Mouse (Mus musculus) retina, embryonic 14.5 days (tissue): Measurements from ENCODE around the gene Tekt5.

Experiments
- DNase-seq: peaks from one replicate; pipeline ENCODE4 v3.0.0-alpha.2; 2015; ENCODE audit warnings: low spot score

Gene Tekt5

DNA sequence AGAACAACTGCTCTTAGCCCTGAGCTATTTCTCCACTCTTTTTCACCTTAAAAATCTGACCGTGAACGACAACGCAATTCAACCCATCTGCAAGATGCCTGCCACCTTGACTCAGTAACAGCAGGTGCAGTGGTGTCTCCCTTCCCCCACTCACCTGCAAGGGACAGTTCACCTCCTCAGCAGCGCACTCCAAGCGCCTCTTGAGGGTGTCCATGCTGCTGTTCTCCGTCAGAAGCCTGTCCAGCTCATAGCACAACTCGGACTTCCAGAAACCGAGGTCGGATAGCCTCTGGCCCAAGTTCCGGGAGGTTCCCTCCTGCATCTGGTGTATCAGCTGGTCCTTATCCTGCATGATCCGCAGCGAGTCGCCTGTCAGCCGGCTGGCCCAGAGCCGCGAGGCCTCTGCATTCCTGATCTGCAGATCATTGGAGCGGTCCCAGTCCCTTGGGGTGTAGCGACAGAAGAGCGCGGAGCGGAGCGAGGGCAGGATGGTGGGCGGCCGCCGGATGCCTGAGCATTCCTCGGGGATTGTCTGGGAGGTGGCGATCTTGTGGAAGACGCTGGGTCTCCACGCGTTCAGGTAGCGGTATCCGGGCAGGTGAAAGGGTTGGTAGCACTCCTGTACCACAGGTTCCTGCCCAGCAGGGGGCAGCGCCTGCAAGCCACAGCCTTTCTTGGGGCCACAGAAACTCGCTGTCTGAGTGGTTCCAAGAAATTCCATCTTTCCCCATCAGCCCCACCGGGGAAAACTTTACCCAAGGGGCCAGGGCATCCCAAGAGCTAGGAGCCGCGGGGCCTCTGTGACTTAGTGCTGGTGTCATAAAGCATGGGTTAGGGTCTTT, at the start of gene Tekt5:
Tekt5 (minus strand) TSS at position 792 of the 842 bp plus-strand sequence.
- DNase-seq, result peak; percentile 49

DNA sequence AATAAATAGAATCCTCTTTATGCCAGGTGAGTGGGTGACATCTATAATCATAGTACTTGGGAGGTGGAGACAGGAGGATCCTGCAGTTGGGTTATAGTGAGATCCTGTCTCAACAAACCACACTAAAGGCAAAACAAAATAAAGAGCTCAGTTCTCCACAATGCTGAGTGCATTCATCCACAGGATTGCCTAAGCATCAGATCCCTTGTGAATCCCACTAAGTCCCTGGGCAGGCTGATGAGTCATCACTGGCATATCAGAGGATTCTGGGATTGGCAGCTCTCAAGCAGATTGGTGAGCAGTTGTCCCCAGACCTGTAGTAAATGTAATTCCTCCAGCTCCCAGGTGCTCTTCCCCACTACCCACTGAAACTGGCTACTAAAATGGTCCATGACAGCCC, 48.4 kb upstream of the Tekt5 start:
- DNase-seq, result no peak

DNA sequence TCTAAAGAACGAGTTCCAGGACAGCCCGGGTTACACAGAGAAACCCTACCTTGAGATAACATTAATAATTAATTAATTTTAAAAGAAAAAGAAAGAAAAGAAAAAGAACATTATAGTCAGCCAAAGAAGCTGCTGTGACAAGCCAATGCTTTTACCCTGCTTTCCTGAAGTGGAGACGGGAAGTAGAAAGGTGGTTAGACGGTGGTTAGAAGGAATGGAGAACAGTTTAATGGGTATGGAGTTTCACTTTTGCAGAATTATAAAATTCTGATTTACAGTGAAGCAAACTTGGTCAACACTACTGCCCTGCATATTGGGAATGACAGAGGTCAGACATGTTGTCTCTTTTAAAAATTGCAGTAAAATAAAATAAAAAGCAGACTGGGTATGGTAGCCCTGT, 46.5 kb upstream of the Tekt5 start:
- no peak for DNase-seq

DNA sequence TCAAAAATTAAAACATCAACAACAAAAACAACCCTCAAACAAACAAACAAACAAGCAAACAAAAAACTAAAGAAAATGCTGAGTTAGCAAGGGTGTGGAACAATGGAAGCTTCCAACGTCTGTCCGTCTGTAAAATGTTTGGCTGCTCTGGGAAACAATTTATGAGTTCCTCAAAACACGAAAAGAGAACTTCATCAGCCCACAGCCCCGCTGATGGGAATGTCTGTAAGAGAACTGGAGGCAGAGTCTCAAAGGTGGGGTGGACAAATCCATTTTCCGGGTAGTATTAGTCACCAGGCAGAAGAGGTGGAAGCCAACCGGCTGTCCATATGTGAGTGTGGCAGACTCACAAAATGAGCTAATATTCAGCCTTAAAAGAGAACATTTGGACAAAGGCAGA, 46.0 kb upstream of the Tekt5 start:
- DNase-seq, result no peak

DNA sequence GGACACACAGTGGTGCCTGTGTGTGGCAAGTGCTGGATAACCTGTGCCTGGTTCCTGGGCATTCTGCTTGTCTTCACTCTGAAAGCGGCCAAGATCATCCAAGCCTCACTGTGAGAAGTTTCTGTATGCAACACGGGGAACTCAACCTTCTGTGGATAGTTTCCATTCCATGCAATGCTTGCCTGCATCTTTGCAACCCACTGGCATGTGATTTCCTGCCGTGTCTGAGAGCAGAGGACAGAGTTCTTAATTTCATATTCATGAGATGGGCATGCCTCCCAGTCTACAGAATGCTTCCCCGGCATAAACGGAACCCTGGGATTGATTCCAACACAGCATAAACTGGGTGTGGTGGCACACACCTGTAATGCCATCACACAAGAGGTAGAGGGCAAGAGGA, 42.8 kb upstream of the Tekt5 start:
- DNase-seq, result no peak

DNA sequence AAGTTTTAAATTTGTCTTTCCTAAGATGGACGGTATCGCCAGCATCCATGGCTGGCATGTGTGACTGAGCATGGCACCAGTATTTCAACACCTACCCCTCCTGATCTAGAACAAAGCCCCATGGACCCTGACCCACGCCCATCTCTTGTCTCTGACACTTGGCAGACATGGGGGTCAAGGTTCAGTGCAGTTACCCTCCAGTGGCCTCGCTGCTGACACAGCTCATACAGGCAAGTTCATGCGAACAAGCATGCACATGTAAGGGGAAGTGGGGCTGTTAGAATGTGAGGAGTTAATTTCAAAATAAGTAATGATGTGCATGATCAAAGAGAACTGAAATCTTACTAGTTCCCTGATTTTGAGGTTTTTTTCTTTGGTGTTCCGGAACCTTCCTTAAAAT, 40.9 kb upstream of the Tekt5 start:
- DNase-seq, result no peak

DNA sequence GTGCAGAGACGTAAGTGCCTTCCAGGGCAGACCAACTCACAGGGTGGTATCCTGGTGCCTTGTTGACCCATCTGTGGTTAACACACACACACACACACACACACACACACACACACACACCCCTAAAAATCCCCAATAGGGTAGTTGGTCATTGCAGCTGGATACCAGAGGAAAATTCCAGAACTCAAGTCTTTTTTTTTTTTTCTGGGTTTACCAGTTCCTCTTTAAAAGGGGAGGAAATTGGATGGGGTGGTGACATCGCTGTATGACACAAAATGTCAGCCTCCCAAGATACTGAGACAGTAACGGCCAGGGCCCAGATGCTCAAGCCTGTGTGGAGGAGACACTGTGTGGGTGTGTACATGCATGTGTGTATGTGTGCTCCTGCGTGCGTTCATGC, 38.1 kb upstream of the Tekt5 start:
- DNase-seq, result no peak

DNA sequence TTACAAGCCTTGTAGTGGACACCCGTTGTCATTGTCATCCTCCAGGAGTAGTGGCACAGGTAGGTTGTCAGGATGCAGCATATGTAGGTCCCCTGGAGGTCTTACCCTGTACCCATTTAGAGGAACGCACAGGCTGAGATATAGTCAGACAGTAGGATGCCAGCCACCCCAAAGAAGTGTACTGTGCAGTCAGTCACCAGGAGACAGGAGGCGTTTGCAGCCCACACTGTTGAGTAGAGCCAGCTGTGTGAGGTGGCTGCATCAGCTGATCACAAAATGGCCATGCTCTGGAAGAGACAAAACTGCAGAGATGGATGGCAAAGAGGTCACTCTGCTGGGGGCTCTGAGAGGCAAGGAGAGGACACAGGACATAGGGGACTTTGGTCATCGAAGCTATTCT, 37.1 kb upstream of the Tekt5 start:
- DNase-seq, result no peak

DNA sequence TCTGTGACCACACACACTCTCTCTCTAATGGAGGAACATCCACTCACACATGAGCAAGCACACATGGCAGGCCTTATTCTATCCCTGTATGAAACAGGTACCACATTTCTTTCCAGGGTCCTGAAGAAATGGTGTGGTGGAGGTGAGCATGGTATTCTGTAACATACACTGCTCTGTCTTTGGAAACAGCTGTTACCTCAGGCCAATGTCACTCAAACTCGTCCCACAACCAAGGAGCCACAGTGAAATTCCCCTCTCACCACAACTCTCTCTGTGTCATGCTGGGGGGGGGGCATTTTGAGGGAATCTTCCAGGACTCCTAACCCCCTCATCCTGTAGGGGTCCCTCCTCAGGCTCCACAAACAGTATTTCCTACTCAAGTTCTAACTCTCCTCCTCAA, 36.6 kb upstream of the Tekt5 start:
- DNase-seq, result no peak

DNA sequence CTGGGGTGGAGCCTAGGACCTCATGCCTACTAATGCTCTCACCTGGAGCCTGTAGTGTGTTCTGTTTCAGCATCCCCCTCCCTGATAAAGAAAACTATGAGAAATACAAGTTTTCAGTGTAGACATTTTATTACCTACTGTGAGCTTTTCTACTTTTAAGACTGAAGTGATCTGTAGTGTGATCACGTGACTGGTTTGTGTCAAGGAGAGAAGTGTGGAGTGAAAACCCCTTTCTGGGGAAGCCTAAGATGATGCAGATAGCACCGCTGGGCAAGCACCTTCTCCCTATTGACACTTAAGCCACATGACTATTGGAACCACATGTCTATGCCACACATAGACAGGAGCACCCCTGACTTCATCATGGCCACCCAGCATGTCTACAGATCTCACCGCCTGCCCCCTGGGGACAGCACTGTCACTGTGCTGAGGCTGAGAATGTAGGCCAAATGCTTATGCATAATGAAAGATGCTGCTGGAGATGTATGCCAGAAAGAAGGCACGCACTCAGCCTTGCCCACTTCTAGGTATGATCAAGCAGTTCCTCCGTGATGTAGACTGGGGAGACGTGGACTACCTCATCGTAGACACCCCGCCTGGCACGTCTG, 25.3 kb upstream of the Tekt5 start:
- DNase-seq, result no peak

DNA sequence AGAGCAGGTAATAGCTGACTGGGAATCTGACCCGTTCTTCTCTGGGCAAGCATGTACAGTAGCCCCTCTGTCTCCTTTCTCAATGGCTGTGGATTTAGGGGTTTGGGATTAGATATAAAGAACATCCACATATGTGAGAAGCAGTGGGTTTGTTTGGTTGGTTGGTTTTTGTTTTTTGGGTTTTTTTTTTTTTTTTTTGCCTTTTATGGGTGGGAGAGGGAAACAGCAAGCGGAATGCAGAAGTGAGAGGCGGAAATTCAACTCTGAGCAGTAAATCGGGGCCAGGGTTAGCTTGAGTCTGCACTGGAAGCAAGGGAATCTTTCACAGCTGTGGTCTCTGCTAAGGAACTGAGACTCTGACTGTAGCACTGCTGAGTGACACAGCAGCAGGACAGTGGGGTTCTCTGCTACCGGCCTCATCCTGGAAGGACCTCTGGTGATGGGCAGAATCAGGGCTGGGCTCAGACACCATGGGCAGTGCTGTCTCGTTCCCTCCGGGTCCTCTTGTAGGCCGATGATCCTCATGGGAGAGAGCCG, 22.5 kb upstream of the Tekt5 start:
- DNase-seq, result no peak

DNA sequence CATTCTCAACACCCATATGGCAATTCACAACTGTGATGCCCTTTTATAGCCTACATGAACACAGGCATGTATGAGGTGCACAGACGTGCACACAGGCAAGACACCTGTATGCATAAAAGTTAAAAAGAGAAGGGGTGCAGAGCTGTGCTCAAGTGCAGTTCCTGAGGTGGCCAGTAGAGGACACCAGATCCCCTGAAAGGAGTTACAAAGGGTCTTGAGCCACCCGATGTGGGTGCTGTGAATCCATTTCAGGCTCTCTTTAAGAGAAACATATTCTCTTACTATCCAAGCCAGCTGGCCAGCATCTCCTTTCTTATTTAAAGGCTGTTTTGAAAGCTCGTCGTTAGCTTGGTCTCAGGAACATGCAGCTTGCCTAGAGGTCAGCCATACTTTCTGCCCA, 21.6 kb upstream of the Tekt5 start:
- peak; percentile 11 for DNase-seq

DNA sequence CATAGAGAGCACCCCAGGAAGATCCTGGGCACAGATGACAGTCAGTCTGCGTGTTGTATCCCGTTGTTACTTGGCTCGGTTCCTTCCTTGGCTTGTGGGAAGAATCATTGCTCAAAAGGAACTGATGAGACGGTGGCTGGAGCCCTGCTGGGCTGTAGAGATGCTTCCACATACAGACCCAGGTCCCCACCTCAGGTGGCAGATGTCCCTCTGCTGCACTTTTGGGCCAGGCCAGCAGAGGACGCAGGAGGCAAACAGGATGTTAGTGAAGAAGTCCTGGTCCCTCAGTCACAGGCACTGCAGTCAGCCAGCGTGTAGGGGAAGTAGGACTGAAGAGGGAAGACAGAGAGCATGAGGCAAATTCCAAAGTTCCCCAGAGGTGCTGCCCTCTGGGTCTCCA, 20.7 kb upstream of the Tekt5 start:
- no peak for DNase-seq

DNA sequence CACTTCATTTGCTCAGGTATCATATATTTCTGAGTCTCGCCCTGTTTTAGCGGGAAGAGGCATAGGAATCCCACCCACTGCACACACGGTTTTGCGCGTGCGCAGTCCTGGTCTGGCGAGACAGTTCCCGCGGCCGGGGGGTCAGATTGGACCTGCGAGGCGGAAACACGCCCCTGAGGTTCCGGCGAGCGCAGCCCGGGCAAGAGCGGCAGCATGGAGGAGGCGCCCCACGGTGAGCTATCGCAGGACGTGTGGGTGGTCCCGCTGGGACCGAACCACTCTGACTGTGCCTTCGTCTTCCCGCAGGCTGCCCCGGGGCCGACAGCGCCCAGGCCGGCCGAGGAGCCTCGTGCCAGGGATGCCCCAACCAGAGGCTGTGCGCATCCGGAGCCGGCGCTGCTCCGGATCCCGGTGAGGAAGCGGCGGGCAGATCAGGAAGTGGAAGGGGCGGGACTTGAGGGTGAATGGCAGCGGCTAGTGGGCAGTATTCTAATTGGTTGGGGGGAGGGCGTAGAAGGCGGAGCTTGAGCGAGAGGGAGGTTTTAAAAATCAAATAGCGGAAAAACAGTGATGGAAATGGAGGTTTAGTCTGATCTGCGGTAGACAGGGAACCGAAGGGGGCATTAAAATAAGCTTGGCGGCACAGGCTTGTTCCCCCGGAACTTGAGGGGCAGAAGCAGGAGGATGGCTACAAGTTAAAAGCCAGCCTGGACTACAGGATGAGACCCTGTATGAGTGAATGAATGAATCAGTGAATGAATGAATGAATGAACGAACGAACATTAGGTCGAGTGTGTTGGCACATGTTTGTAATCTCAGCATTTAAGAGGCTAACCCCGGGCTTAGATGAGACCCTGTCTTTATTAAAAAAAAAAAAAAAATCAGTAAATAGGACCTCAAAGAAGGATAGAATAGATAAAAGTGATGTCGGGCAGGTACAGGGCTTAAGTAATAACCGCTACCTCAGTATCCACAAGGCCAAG, 16.8 kb upstream of the Tekt5 start, which contains the start of gene Nubp1:
Nubp1 (plus strand) TSS at position 185 of the 983 bp plus-strand sequence.
- DNase-seq, result peak; percentile 93

DNA sequence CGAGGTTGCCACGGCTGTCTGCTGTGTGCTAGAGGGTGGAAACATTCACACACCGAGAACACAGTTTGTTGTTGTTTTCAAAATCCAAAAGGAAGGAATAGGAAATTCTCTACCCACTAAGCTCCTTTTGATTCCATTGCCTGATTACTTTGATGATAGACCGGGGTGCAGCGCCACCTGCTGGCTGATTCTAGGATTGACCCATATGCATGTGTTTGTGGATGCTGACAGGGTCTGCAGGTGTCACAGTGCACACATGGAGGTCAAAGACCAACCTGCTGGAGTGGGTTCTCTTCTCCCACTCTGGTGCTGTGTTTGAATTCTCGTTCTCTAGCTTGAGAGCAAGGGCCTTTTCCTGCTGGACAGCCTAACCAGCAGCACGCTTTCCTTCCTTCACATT, 3.9 kb upstream of the Tekt5 start:
- peak; percentile 92 for DNase-seq

DNA sequence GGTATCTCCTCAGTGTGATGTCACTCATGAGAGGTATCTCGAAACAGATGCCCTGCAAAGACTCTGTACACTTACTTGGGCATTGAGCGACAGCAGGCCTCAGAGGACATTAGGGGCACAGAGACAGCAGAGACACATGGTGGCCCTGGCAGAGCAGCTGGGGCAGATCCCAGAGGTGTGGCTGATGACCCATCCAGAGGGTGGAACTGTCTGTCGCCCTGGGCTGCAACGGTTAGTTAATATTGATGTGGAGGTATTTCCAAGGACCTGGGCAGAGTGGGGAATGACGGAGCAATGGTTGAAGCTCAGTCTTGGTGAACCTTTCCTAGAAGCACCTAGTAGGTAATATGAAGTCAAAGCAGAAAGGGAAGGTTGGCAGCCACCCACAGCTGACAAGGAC, 3.5 kb upstream of the Tekt5 start:
- no peak for DNase-seq

DNA sequence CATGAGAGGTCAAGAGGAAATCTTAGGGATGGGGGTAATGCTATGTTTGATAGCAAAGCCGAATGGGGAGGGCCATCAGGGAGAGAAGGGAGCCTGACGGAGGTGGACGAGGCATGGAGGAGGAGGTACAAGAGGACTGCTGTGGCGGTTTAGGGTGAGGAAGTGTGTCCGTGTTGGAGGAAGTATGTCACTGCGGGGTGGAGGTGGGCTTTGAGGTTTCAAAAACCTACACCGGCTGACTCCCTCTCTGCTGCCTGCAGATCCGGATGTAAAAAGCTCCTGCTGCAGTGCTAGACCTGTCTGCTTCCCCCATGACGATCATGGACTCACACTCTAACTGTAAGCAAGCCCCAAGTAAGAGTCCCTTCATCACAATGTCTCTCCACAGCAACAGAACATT, 2.7 kb downstream of the Tekt5 start:
- DNase-seq, result no peak

DNA sequence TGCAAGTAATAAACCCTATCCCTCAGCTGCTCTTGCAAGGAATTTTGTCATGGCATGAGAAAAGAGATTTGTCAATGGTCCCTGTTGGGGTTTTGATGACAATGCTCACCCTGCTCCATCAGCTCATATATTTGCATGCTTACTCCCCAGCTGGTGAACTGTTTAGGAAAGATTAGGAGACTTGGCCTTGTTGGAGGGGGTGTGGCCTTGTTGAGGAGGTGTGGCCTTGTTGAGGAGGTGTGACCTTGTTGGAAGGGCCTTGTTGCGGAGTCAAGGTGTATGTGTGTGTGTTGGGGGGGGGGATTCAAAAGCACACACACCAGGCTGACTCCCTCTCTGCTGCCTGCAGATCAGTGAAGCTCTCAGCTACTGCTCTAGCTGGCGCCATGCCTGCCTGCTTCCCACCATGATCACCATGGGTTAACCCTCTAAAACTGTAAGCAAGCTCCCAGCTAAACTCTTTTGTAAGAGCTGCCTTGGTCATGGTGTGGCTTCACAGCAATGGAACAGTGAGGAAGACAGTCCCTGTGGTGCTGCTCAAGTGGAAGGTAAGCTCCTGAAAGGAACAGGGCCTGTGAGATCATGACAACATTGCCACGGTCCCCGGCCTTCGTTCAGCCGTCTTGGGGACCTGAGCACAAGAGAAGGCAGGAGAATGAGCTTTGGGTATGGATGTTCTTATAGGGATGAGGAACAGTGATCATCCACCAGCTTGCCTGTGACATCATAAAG, 6.5 kb downstream of the Tekt5 start:
- no peak for DNase-seq

DNA sequence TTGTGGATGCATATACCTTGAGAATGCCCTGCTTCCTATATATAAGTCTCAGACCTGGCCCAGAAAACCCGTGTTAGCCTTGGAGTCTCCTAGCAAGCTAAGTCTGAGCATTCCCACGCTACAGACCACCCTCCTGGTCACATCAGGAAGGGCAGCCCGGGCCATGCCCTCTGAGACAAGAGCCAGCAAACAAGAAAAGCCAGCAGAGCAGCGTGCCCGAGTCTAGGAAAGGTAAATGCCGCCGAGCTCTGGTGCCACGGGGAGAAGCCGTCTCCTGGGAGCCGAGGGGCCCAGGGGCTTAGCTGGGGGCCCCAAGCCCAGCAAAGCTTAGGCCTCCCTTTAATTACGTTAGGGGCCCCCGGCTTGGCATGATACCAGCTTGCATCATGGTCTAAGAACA, 10.0 kb downstream of the Tekt5 start:
- no peak for DNase-seq

DNA sequence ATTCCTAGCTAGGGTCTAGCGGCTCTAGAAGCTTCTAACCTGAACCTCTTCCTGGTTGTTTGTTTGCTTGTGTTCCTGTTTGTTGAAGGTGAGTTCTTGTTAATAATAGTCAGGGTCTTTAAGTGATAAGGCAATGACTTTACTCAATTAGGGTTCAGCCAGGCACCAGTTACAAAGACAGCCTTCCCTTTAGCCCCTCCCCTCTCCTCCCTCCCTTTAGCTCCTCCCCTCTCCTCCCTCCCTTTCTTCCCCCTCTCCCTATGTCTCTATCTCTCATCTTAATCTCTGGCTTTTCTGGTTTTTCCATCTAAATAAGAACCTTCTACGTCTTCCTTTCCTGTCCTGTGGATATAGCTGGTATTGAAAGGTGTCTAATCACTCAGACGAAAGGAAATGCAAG, 10.7 kb downstream of the Tekt5 start:
- no peak for DNase-seq

DNA sequence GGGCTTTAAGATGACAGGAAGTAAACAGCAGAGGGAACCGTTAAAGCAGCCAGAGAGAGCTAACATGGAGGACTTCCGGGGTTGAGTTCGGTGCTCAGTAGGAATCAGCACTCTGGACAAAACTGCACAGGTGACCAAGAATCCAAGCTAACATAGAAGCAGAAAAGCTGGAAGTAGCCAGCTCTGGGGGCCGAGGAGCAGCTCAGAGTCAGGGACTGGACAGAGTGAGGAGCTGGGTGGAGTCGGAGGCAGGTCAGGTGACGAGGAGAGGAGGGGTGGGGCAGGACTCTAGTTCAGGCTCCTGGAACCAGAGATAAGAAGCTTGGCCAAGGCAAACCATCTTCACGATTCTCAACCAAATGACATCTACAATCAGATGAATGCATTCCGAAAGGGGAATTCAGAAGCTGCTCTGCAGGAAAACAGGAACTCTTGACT, 11.2 kb downstream of the Tekt5 start:
- no peak for DNase-seq

DNA sequence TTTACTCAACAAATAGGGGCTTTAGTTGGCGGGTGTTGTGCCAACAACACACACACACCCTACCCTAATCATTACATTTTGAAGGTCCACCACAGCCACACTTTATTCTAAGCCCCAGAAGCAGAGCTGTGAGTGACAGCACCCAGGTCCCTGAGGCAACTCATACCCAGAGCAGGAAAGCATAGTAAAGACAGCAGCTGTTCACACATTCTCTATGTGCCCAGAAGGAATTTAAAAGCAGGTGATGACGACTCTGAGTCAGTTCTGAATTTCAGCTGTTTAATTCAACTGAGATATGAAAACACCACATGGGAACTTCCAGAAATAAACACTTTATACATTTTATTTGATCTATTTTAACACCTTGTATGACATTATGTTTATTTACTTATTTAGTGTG, 15.8 kb downstream of the Tekt5 start:
- DNase-seq, result no peak
